Mouse (Mus musculus) liver, embryonic 11.5 days (tissue): Measurements from ENCODE around the gene Ttc30a1. TPM values are rescaled to one million over a fixed set of nuclear protein-coding genes. Genes with fewer than 3 reads are reported as not detected.

Source experiments
- ATAC-seq: fragments of 200-750 bp; cut with Nextera tagmentation; replicated peaks from 2 replicates; pipeline ENCODE4 v1.8.0; 2017; ENCODE audit warnings: moderate number of reproducible peaks, mild to moderate bottlenecking, moderate TSS enrichment, moderate library complexity; ENCODE audit not compliant: low FRiP score
- DNase-seq: peaks from one replicate; pipeline ENCODE4 v3.0.0-alpha.2; 2017; ENCODE audit warnings: low spot score
- H3K27ac ChIP-seq: fragments of 300-500 bp; sonication (generic); 2 replicates; pipeline ENCODE4 v1.5.1; 2014; ENCODE audit warnings: mild to moderate bottlenecking, low read depth, low read length, control low read depth
- H3K27me3 ChIP-seq: fragments of 300-500 bp; sonication (generic); replicated peaks from 2 replicates; pipeline ENCODE4 v1.6.1; 2014; ENCODE audit warnings: low read length, mixed read lengths; ENCODE audit not compliant: control insufficient read depth, insufficient read depth
- H3K36me3 ChIP-seq: fragments of 300-500 bp; sonication (generic); 2 replicates; pipeline ENCODE4 v1.6.1; 2014; ENCODE audit warnings: mild to moderate bottlenecking, low read length, moderate library complexity, mixed read lengths; ENCODE audit not compliant: control insufficient read depth, insufficient read depth
- H3K4me1 ChIP-seq: fragments of 300-500 bp; sonication (generic); replicated peaks from 2 replicates; pipeline ENCODE4 v1.6.1; 2014; ENCODE audit warnings: low read length, mixed read lengths; ENCODE audit not compliant: control insufficient read depth, insufficient read depth
- H3K4me2 ChIP-seq: fragments of 300-500 bp; sonication (generic); 2 replicates; pipeline ENCODE4 v1.6.1; 2014; ENCODE audit warnings: mild to moderate bottlenecking, control low read depth, moderate library complexity
- H3K4me3 ChIP-seq: fragments of 300-500 bp; sonication (generic); 2 replicates; pipeline ENCODE4 v1.5.1; 2014; ENCODE audit warnings: low read depth, low read length, control low read depth
- H3K9ac ChIP-seq: fragments of 300-500 bp; sonication (generic); 2 replicates; pipeline ENCODE4 v1.6.1; 2014; ENCODE audit warnings: low read depth, low read length, control low read depth
- H3K9me3 ChIP-seq: fragments of 300-500 bp; sonication (generic); 2 replicates; pipeline ENCODE4 v1.6.1; 2016; ENCODE audit warnings: low read length, inconsistent platforms, mixed read lengths; ENCODE audit not compliant: control insufficient read depth
- WGBS: fragments of 180-500 bp; shearing (Covaris S2); extraction: QIAGEN DNeasy Blood & Tissue Kit; methylation state at CpG from one replicate; pipeline ENCODE4 v1.1.7; 2014; 5-methylcytosine and 5-hydroxymethylcytosine counted together
- polyA plus RNA-seq: library from polyadenylated mRNA; unstranded; fragments of >200 nt; fragmentation: Nextera tagmentation; extraction: Ambion mirVana; gene quantifications from 2 replicates; pipeline ENCODE4 v1.2.1, GENCODE M21; 2014

Ttc30a1 gene
- polyA plus RNA-seq, 1 experiment from 2014 or later = 4.8 TPM

DNA sequence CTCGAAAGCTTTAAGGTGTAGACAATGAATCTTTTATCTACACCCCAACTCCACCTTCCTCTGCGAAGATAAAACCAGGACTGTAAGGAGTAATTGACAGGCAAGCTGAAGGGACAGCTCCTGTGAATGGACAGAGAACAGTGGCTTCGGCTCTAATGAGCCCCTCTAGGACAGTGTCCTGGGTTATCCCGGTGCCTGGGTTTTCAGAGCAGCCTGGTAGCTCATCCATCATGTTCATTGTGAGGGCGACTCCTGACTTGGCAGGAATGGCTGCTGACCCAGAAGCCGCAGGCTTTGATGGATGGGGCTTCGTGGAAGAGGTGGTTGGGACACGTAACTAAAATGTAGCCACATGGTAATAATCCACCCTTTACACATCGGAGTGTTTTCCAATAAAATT lies 21.1 kb upstream of the Ttc30a1 start:
- Histone ChIP-seq H3K27me3 (no peaks in the 10 kb centered on the region), H3K9ac (no peak overlapping the region), H3K4me1 (no peaks in the 10 kb centered on the region; the same call in 1 of the 2 replicates), H3K4me2 (no peak overlapping the region), H3K27ac (no peak overlapping the region), H3K36me3 (no peaks in the 10 kb centered on the region), H3K9me3 (no peaks in the 10 kb centered on the region), H3K4me3 (no peak overlapping the region)
- ATAC-seq (no peak), DNase-seq (no peak)
- 62% methylated on average over 9 of the region's 9 CpGs for WGBS

DNA sequence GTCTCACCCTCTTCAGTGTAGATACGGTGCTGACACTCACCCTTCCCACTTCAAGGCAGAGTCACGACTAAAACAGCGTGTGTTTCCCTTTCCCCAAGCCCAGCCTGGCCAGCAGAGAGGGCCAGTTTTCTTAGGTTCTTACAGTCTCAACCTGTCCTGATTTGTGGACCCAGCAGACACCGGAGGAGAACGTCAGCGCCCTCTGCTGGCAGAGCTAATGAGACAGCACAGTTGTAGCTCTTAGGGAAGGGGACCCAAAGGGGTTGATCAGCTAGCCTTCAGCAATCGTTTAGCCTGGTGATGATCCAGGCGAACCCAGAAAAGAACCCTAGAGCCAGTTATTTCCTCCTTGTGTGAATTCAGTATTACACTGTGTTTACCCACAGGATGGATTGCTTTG lies 19.6 kb upstream of the Ttc30a1 start:
- Histone ChIP-seq H3K27me3 (no peaks in the 10 kb centered on the region), H3K27ac (no peak overlapping the region), H3K9ac (no peak overlapping the region), H3K4me1 (no peaks in the 10 kb centered on the region; the same call in 1 of the 2 replicates), H3K36me3 (no peaks in the 10 kb centered on the region), H3K9me3 (no peaks in the 10 kb centered on the region), H3K4me2 (no peak overlapping the region), H3K4me3 (no peak overlapping the region)
- ATAC-seq (no peak), DNase-seq (no peak)
- 31% methylated on average over 8 of the region's 8 CpGs for WGBS

DNA sequence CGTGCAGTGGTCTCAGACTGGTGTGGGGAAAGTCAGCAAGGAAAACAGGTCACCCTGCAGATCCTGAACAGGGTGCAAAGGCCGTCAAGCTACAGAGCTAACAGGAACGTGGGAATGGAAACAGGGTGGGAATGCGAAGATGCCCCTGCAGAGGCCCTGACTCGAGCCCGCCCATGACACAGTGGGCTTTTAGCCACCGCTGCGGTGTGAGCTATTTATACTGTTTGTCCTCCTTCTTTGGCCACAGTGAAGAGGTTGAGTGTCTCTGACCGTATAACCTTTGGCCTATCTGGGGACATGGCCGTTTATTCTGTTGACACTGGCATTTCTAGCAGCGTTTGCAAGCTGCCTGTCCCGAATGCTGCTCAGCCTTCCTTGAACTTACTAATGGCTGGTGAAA lies 17.9 kb upstream of the Ttc30a1 start:
- H3K4me2 ChIP-seq = no peak overlapping the region
- H3K9ac ChIP-seq = no peak overlapping the region
- H3K4me3 ChIP-seq = no peak overlapping the region
- H3K36me3 ChIP-seq = no peaks in the 10 kb centered on the region
- 58% methylated on average over 12 of the region's 12 CpGs for WGBS
- no peaks in the 10 kb centered on the region for H3K9me3 ChIP-seq
- DNase-seq (no peak), ATAC-seq (0 out of 2 replicates have a peak, but pooled peaks have one; percentile 34)
- H3K27ac ChIP-seq = no peak overlapping the region
- H3K27me3 ChIP-seq = no peaks in the 10 kb centered on the region
- no peaks in the 10 kb centered on the region; the same call in 1 of the 2 replicates for H3K4me1 ChIP-seq

DNA sequence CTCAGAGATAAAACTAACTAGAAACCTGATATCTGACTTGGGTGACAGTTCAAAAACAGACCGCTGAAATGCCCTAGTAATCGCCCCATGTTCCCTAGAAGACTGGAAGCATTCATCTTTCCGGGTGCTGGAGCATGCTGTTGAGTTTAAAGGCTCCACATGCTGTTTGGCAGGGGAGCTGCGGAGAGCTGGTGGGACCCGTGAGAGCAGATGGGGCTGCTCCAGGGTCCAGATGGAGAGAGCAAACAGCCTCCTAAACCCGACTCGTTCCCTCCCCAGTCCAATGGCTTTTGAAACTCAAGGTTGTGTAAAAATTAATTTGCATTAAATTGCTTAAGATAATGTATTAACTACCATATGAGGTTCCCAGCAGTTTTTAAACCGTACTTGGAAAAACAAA lies 16.9 kb upstream of the Ttc30a1 start:
- ATAC-seq = no peak
- no peak overlapping the region for H3K27ac ChIP-seq
- no peaks in the 10 kb centered on the region for H3K27me3 ChIP-seq

DNA sequence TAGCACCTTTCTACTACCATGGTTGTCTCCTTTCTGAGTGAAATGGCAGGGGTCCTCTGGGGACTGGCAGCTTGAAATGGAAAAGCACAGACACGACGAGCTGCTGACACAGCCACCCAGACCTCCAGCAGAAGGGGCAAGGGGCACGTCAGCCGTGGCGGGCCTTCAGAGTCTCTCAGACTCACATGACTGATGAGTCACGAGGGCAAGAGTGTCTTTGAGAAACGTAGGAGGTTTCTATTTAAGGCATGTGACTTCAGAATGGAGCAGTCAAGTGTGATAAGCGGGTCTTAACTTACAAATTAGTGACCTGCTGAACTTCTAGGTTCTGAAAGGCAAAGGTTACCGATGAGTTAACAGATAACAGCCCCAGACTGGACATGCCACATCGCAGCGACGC lies 16.0 kb upstream of the Ttc30a1 start:
- WGBS = 38% methylated on average over 12 of the region's 12 CpGs
- ATAC-seq = no peak
- no peaks in the 10 kb centered on the region; the same call in 1 of the 2 replicates for H3K4me1 ChIP-seq
- H3K27me3 ChIP-seq = no peaks in the 10 kb centered on the region
- no peak overlapping the region for H3K27ac ChIP-seq
- H3K36me3 ChIP-seq = no peaks in the 10 kb centered on the region
- no peaks in the 10 kb centered on the region for H3K9me3 ChIP-seq
- DNase-seq = no peak
- H3K4me3 ChIP-seq = no peak overlapping the region
- no peak overlapping the region for H3K4me2 ChIP-seq
- no peak overlapping the region for H3K9ac ChIP-seq

More for the DNA sequence above, 16.9 kb upstream of the Ttc30a1 start:
- Histone ChIP-seq H3K36me3 (no peaks in the 10 kb centered on the region), H3K4me3 (no peak overlapping the region), H3K4me2 (no peak overlapping the region), H3K9ac (no peak overlapping the region), H3K9me3 (no peaks in the 10 kb centered on the region), H3K4me1 (no peaks in the 10 kb centered on the region; the same call in 1 of the 2 replicates)
- DNase-seq = no peak
- WGBS = 48% methylated on average over 8 of the region's 8 CpGs

DNA sequence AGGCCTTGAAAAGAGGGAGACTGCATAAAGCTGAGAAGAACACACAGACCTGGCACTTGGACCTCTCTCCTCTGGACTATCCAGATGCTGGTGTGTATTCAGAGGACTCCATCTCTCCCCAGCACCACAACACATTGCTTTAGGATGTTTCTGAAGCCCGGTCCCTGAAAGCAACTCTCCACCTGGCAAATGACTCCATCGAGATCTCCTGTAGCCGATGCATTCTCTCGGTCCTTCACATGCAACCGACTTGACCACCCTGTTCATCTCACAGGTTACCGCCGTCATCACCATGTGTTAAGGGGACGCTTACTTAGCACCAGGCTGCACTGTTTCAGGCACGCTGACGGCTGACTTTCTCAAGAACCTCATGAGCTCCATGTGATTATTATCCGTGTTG lies 13.1 kb upstream of the Ttc30a1 start:
- 88% methylated on average over 11 of the region's 11 CpGs for WGBS
- no peaks in the 10 kb centered on the region; the same call in 1 of the 2 replicates for H3K4me1 ChIP-seq
- no peak for ATAC-seq

DNA sequence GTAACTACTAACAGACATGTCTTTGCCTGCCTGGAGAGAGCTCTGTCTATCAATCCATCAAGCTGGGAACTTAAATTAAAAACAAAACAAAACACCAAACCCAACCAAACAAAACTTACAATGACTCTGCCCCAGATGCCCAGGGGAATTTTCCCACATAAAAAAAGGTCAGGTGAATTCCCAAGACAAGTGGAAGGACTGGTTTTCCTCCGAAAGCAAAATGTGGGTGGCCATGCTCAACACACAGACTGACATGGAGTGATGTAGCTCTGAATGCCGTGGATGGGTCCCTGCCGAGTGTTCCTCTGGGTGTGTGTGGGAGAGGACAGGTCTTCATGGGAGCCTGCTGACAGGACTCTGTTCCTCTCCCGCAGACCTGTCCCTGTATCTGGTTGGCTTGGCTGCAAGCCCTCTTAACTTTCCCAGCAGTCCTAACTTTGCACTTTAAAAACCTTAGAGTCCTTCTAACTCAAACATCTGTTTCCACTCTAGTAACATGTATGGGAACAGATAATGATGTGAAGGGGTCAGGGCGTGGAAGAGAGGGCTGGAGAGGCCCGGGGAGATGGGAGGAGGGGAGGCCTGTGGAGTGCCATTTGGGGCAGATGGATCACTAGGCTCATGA lies 9.9 kb upstream of the Ttc30a1 start:
- Histone ChIP-seq H3K4me2 (no peak overlapping the region), H3K27me3 (no peaks in the 10 kb centered on the region), H3K9ac (no peak overlapping the region), H3K4me1 (no peaks in the 10 kb centered on the region), H3K27ac (no peak overlapping the region), H3K9me3 (no peaks in the 10 kb centered on the region), H3K36me3 (no peaks in the 10 kb centered on the region), H3K4me3 (no peak overlapping the region)
- DNase-seq (no peak), ATAC-seq (no peak)
- 52% methylated on average over 6 of the region's 6 CpGs for WGBS

More for the DNA sequence above, 13.1 kb upstream of the Ttc30a1 start:
- Histone ChIP-seq H3K4me2 (no peak overlapping the region), H3K36me3 (no peaks in the 10 kb centered on the region), H3K9me3 (no peaks in the 10 kb centered on the region), H3K4me3 (no peak overlapping the region), H3K27ac (no peak overlapping the region), H3K9ac (no peak overlapping the region), H3K27me3 (no peaks in the 10 kb centered on the region)
- DNase-seq = no peak

DNA sequence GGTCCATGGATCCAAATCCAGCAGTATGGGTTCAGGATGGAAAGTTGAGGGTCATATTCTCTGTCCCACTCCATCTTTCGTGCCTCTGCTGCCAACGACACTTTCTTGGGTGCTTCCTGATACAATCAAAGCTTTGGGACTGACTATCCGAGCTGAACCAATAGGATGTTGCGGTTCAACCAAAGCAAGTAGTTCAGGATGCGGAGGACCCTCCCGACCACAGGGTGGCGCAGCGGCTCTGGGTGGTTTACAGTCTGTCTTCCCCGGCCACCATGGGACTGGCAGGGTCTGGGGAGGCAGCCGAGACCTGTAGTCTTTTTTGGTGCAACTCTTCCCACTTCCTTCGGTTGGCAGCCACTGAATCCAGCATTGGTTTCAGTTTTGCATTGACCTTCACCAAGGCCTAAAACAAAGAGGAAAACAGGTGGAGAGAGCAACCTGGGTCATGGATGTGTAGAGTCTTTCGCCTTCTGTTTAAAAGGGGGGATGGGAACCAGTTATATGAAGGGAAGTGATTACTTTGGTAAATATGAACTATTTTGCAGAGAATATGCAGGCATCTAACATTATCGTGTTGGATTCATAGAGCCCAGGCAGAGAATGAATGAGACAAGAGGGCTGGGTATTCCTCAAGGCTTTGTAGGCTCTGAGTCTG lies 9.2 kb upstream of the Ttc30a1 start:
- H3K4me1 ChIP-seq = no peaks in the 10 kb centered on the region
- H3K4me2 ChIP-seq = no peak overlapping the region; the same call in 1 of the 2 replicates
- DNase-seq = peak; percentile 67
- no peaks in the 10 kb centered on the region for H3K36me3 ChIP-seq
- no peak overlapping the region for H3K4me3 ChIP-seq
- ATAC-seq = 0 out of 2 replicates have a peak, but pooled peaks have one; percentile 43
- H3K27ac ChIP-seq = no peak overlapping the region
- H3K9me3 ChIP-seq = no peaks in the 10 kb centered on the region
- H3K9ac ChIP-seq = no peak overlapping the region
- no peaks in the 10 kb centered on the region for H3K27me3 ChIP-seq
- 30% methylated on average over 13 of the region's 13 CpGs for WGBS

DNA sequence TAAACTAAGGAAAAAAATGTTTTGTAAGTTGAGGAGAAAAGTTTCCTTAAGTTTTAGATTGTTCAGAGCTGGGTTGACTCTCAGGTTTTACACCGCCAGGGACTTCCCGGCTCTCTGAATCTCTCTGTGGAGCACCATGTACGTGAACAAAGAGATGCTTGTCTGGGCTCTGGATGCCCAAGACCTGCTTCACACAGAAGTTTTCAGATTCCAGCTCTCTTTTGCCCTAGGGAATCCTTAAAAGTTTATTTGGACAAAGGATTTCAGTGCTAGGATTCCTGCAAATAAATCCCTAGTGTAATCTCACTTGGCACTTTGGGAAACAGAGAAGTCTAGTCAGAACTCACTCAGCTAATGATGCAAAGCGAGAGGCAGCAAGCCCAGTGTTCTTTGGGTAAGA lies 7.9 kb upstream of the Ttc30a1 start:
- H3K27me3 ChIP-seq = no peaks in the 10 kb centered on the region
- H3K4me3 ChIP-seq = no peak overlapping the region
- H3K4me1 ChIP-seq = no peaks in the 10 kb centered on the region
- H3K9ac ChIP-seq = no peak overlapping the region
- DNase-seq (no peak), ATAC-seq (no peak)
- 67% methylated on average over 4 of the region's 4 CpGs for WGBS
- H3K27ac ChIP-seq = no peak overlapping the region
- no peaks in the 10 kb centered on the region for H3K36me3 ChIP-seq
- no peaks in the 10 kb centered on the region for H3K9me3 ChIP-seq
- no peak overlapping the region for H3K4me2 ChIP-seq
